Mouse (Mus musculus) ES-E14 (cell line): ENCODE results near the gene Pkd1.

ENCODE experiments used
- CHD2 ChIP-seq: IDR thresholded peaks from 2 replicates; pipeline ENCODE4 v1.6.1; 2014; ENCODE audit warnings: mild to moderate bottlenecking, low read depth, low read length, inconsistent platforms
- HCFC1 ChIP-seq: IDR thresholded peaks from 2 replicates; pipeline ENCODE4 v1.6.1; 2012; ENCODE audit warnings: low read length, inconsistent platforms, borderline replicate concordance; ENCODE audit not compliant: insufficient read depth
- MAFK ChIP-seq: IDR thresholded peaks from 2 replicates; pipeline ENCODE4 v1.6.1; 2014; ENCODE audit warnings: mild to moderate bottlenecking, low read depth, low read length, inconsistent platforms; ENCODE audit not compliant: insufficient read depth
- ZC3H11A ChIP-seq: IDR thresholded peaks from 2 replicates; pipeline ENCODE4 v1.6.1; 2012; ENCODE audit warnings: low read depth, mild to moderate bottlenecking, inconsistent platforms, low read length, borderline replicate concordance
- ZNF384 ChIP-seq: IDR thresholded peaks from 2 replicates; pipeline ENCODE4 v1.6.1; 2012; ENCODE audit warnings: low read depth, low read length, inconsistent platforms

DNA sequence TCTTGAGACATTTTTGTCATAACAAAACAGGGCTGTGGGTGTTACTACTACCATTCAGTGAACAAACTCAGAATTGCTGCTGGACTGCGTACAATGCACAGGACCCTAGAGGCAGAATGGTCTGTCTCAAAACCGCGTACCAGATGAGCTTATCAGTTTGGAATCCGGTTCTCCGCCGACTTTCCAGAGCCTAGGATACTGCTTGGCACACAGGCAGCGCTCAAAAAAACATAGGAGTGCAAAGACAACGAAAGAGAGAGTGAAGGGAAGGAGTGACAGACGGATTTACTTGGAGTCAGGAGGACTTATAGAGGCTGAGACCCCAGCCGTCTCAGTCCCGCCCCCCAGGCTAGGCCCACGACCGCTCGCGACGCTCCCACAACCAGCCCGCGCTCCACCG, 22.3 kb upstream of the Pkd1 start:
- TF ChIP-seq ZC3H11A (no peak), ZNF384 (no peak), HCFC1 (no peak), MAFK (no peak), CHD2 (no peak)
